Mouse (Mus musculus) liver, embryonic 14.5 days (tissue): ENCODE measurements at regions not wholly inside any gene's neighbourhood (a gene's known extent, or its start where the extent isn't known, plus 50 kb on each side); places are given as distances from the start of the nearest gene placed in this dataset.

Experiments used
- ATAC-seq: fragments of 200-750 bp; cut with Nextera tagmentation; 2 replicates; pipeline ENCODE4 v1.8.0; 2017; ENCODE audit warnings: moderate number of reproducible peaks, mild to moderate bottlenecking, moderate library complexity; ENCODE audit not compliant: insufficient read depth
- DNase-seq, 3 experiments: peaks; one replicate each; pipeline ENCODE4 v3.0.0-alpha.2; 2012 to 2013; ENCODE audit warnings: low read depth in 3 of 3, low spot score in 3 of 3
- H3K27ac ChIP-seq: fragments of 300-500 bp; sonication (generic); 2 replicates; pipeline ENCODE4 v1.5.1; 2014; ENCODE audit warnings: moderate library complexity, mild to moderate bottlenecking, control low read depth, inconsistent platforms
- H3K27me3 ChIP-seq: fragments of 300-500 bp; sonication (generic); 2 replicates; pipeline ENCODE4 v1.6.1; 2014; ENCODE audit warnings: mild to moderate bottlenecking, low read length, moderate library complexity; ENCODE audit not compliant: control insufficient read depth, insufficient read depth
- H3K36me3 ChIP-seq: fragments of 300-500 bp; sonication (generic); replicated peaks from 2 replicates; pipeline ENCODE4 v1.6.1; 2014; ENCODE audit warnings: low read depth; ENCODE audit not compliant: control insufficient read depth, insufficient read depth
- H3K4me1 ChIP-seq, 2 experiments: fragments of 200-500 bp in 1 of 2; fragments of 300-500 bp in 1 of 2; sonication (generic) in 1 of 2; replicated peaks; 2 replicates each; pipeline ENCODE4 v1.6.1; 2012 to 2014; ENCODE audit warnings: antibody characterized with exemption in 1 of 2, inconsistent platforms in 1 of 2, low read length in 1 of 2; ENCODE audit not compliant: control insufficient read depth in 2 of 2, insufficient read depth in 2 of 2
- H3K4me2 ChIP-seq: fragments of 300-500 bp; sonication (generic); 2 replicates; pipeline ENCODE4 v1.6.1; 2014; ENCODE audit warnings: low read depth, mild to moderate bottlenecking, control low read depth, moderate library complexity
- H3K4me3 ChIP-seq, 2 experiments: fragments of 200-500 bp in 1 of 2; fragments of 300-500 bp in 1 of 2; sonication (generic) in 1 of 2; 2 replicates each; pipeline ENCODE4 v1.5.1; 2012 to 2014; ENCODE audit warnings: low read depth in 2 of 2, low read length in 2 of 2, mild to moderate bottlenecking in 2 of 2, control low read depth in 1 of 2, inconsistent platforms in 1 of 2, moderate library complexity in 1 of 2; ENCODE audit not compliant: insufficient read depth in 1 of 2
- H3K9ac ChIP-seq: fragments of 300-500 bp; sonication (generic); replicated peaks from 2 replicates; pipeline ENCODE4 v1.6.1; 2014; ENCODE audit warnings: mild to moderate bottlenecking, control low read depth, moderate library complexity
- H3K9me3 ChIP-seq: fragments of 300-500 bp; sonication (generic); 2 replicates; pipeline ENCODE4 v1.6.1; 2016; ENCODE audit warnings: low read length, mixed read lengths; ENCODE audit not compliant: control insufficient read depth
- CTCF ChIP-seq: IDR thresholded peaks from 2 replicates; pipeline ENCODE4 v1.5.1; 2016; ENCODE audit warnings: antibody characterized with exemption, low read depth, control low read depth
- EP300 ChIP-seq: IDR thresholded peaks from 2 replicates; pipeline ENCODE4 v1.6.1; 2016; ENCODE audit warnings: antibody characterized with exemption, low read depth
- WGBS: fragments of 180-500 bp; shearing (Covaris S2); extraction: QIAGEN DNeasy Blood & Tissue Kit; methylation state at CpG from one replicate; pipeline ENCODE4 v1.1.7; 2014; ENCODE audit not compliant: insufficient replicate concordance; 5-methylcytosine and 5-hydroxymethylcytosine counted together

DNA sequence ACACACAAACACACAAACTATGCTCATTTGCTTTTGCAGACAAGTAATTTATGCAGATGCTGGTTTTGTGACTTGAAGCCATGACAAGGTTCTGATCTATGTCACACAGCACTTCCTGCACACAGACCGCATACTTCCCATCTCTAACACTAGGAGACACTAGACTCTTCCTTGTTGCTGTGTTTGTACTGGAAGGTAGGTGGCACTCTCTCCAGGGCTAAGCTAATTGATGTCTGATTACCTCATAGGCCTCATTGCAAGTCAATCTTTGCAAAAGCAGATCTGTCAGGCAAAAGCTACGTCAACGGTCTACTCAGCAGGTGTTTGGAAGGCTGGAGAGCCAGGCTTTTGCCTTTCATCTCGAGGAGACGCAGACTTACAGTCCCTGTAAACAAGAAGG is 118.3 kb upstream of the Ranbp3l start:
- no peak overlapping the region for H3K4me3 ChIP-seq
- TF ChIP-seq EP300 (no peak), CTCF (peak; percentile 58)
- H3K36me3 ChIP-seq = no peaks in the 10 kb centered on the region
- ATAC-seq (no peak), DNase-seq (no peak)
- no peaks in the 10 kb centered on the region for H3K4me1 ChIP-seq
- no peaks in the 10 kb centered on the region for H3K9me3 ChIP-seq
- WGBS = 65% methylated on average over 5 of the region's 5 CpGs
- H3K9ac ChIP-seq = no peak overlapping the region
- H3K27ac ChIP-seq = no peak overlapping the region
- no peak overlapping the region for H3K4me2 ChIP-seq
- H3K27me3 ChIP-seq = no peaks in the 10 kb centered on the region

DNA sequence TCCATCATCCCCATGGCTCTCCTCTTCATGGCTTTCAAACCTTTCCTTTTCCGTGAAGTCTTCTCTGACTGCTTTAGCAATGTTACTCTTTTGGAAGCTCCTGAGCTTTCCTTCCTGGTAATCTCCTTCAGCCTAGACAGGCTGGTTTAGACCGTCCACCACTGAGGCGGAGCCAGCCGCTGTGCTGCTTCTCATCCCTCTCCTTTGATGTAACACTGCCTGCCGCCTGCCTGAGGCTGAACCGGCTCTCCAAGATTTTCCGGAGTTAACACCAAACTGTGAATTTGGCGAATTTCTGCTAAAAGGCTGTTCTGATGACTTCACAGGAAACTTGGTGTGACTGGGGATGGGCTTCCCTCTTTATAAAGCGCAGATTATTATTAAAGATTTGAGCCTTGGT is 125.6 kb upstream of the Ranbp3l start:
- TF ChIP-seq EP300 (no peak), CTCF (no peak)
- Histone ChIP-seq H3K4me3 (no peak overlapping the region), H3K9ac (no peak overlapping the region), H3K27me3 (no peaks in the 10 kb centered on the region), H3K4me1 (no peaks in the 10 kb centered on the region), H3K4me2 (no peak overlapping the region), H3K9me3 (no peaks in the 10 kb centered on the region), H3K36me3 (no peaks in the 10 kb centered on the region), H3K27ac (no peak overlapping the region)
- ATAC-seq (no peak), DNase-seq (no peak)
- WGBS = 41% methylated on average over 9 of the region's 9 CpGs

DNA sequence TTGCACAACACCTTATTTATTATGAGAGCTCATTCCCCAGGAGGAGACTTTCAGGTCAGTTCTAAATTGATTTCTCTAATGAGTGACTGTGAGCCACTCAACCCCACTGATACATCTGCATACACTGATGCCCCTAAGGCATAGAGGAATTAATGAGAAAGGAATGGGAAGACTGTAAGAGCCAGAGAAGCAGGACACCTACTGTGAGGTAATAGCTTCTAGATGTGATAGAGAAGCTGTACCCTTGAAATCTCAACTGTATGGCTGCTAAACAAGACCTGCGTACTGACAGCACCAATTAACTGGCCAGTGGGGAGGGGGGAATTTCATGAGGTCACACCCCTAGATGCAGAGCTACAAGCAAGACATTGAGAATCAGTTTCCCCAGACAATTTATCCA is 128.3 kb upstream of the Ranbp3l start:
- DNase-seq = no peak
- Histone ChIP-seq H3K9me3 (no peaks in the 10 kb centered on the region), H3K27me3 (no peaks in the 10 kb centered on the region), H3K4me1 (no peaks in the 10 kb centered on the region), H3K9ac (no peak overlapping the region), H3K36me3 (no peaks in the 10 kb centered on the region), H3K4me3 (no peak overlapping the region), H3K4me2 (no peak overlapping the region), H3K27ac (no peak overlapping the region)
- TF ChIP-seq EP300 (no peak), CTCF (no peak)
- ATAC-seq = no peak
- 69% methylated on average over 1 of the region's 1 CpGs for WGBS

DNA sequence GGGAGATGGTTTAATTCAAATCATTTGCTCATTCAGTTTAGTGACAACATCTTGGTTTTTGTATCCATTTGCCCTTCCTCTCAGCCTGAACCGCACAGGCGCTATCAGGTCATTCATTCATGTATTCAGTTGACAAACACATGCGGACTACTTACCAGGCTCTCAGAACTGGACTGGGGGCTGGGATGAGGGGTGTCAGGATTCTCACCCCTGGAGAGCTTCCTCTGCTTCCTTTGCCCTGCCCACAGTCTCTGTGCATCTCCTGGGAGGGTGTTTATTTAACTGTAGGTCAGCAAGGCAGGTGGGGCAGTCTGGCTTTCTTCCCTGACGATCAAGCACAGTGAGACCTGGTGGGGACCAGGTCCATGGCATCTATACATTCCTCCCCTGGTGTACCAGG is 123.6 kb upstream of the Slc1a3 start:
- WGBS = 74% methylated on average over 4 of the region's 4 CpGs
- no peak overlapping the region for H3K4me2 ChIP-seq
- DNase-seq (no peak), ATAC-seq (no peak)
- no peak overlapping the region for H3K27ac ChIP-seq
- no peak overlapping the region for H3K9ac ChIP-seq
- no peaks in the 10 kb centered on the region for H3K4me1 ChIP-seq
- no peaks in the 10 kb centered on the region for H3K9me3 ChIP-seq
- no peak for TF ChIP-seq CTCF
- no peak for TF ChIP-seq EP300
- H3K4me3 ChIP-seq = no peak overlapping the region
- H3K27me3 ChIP-seq = no peaks in the 10 kb centered on the region
- H3K36me3 ChIP-seq = no peaks in the 10 kb centered on the region

DNA sequence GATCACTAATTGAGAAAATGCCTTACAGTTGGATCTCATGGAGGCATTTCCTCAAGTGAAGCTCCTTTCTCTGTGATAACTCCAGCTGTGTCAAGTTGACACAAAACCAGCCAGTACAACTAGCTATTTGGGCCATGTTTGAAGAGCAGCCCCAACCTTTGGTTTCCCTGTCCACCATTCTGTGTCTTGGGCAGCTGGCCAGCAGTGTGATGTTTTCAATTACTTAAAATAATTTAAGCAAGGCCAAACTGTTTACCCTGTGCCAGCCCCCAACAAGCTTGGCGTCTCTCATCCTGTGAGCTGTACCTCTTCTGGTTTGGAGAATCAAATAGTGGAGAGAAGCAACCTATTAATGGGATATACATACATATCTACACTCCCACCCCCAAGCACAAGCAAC is 122.4 kb upstream of the Slc1a3 start:
- H3K36me3 ChIP-seq = no peaks in the 10 kb centered on the region
- H3K9me3 ChIP-seq = no peaks in the 10 kb centered on the region
- no peak overlapping the region for H3K27ac ChIP-seq
- H3K4me3 ChIP-seq = no peak overlapping the region
- H3K4me1 ChIP-seq = no peaks in the 10 kb centered on the region
- ATAC-seq (no peak), DNase-seq (no peak)
- TF ChIP-seq CTCF = no peak
- TF ChIP-seq EP300 = no peak
- H3K27me3 ChIP-seq = no peaks in the 10 kb centered on the region
- WGBS = 50% methylated on average over 1 of the region's 1 CpGs
- H3K9ac ChIP-seq = no peak overlapping the region
- no peak overlapping the region for H3K4me2 ChIP-seq
